Mouse (Mus musculus): ENCODE results near the gene Flnb.

GRCm38 (mm10) chr14:7957049-7957448, 139.3 kb downstream of the Flnb start, which contains the start of gene Gm45521:
- no peak for TF ChIP-seq GATA1 (IDR thresholded peaks at IDR 0.05; ENCODE audit: borderline replicate concordance, low read length)
- no peak for TF ChIP-seq FLI1 (IDR thresholded peaks at IDR 0.05; ENCODE audit: low read length)

Measured in megakaryocyte, embryonic 14.5 days (primary cell).